Mouse (Mus musculus): ENCODE measurements at regions not wholly inside any gene's neighbourhood (a gene's known extent, or its start where the extent isn't known, plus 50 kb on each side); places are given as distances from the start of the nearest gene placed in this dataset.

- no peak overlapping the region for H3K27ac ChIP-seq (ENCODE audit: low read depth, low read length)
- no peaks in the 10 kb centered on the region for H3K36me3 ChIP-seq (ENCODE audit: control insufficient read depth, insufficient read depth, low read length)
- no peak overlapping the region for H3K4me2 ChIP-seq
- no peak overlapping the region for H3K4me3 ChIP-seq (ENCODE audit: low read depth, low read length)
- no peaks in the 10 kb centered on the region for H3K9me3 ChIP-seq (replicated peaks; ENCODE audit: control insufficient read depth, low read length)
- H3K4me1 ChIP-seq (ENCODE audit: control insufficient read depth, insufficient read depth, low read length) = no peaks in the 10 kb centered on the region
- 75% methylated on average over 3 of the region's 3 CpGs for WGBS (ENCODE audit: insufficient replicate concordance)
- ATAC-seq (replicated peaks; ENCODE audit: insufficient number of reproducible peaks, low FRiP score, low TSS enrichment) = no peak
- H3K27me3 ChIP-seq (ENCODE audit: control insufficient read depth, insufficient read depth, low read length) = no peaks in the 10 kb centered on the region
- H3K9ac ChIP-seq (ENCODE audit: low read depth, low read length) = no peak overlapping the region
Measured at GRCm38 (mm10) chr12:15124179-15124578, 692.5 kb downstream of the Trib2 start.

- H3K4me3 ChIP-seq (ENCODE audit: low read depth, low read length) = no peak overlapping the region
- no peak overlapping the region for H3K4me2 ChIP-seq
- H3K4me1 ChIP-seq (ENCODE audit: control insufficient read depth, insufficient read depth, low read length) = no peaks in the 10 kb centered on the region
- ATAC-seq (replicated peaks; ENCODE audit: insufficient number of reproducible peaks, low FRiP score, low TSS enrichment) = no peak
- H3K27ac ChIP-seq (ENCODE audit: low read depth, low read length) = no peak overlapping the region
- no peaks in the 10 kb centered on the region for H3K36me3 ChIP-seq (ENCODE audit: control insufficient read depth, insufficient read depth, low read length)
- no peaks in the 10 kb centered on the region for H3K9me3 ChIP-seq (replicated peaks; ENCODE audit: control insufficient read depth, low read length)
- no peaks in the 10 kb centered on the region for H3K27me3 ChIP-seq (ENCODE audit: control insufficient read depth, insufficient read depth, low read length)
- WGBS (ENCODE audit: insufficient replicate concordance) = 71% methylated on average over 4 of the region's 4 CpGs
- no peak overlapping the region for H3K9ac ChIP-seq (ENCODE audit: low read depth, low read length)
Measured at GRCm38 (mm10) chr12:15122586-15123212, 694.0 kb downstream of the Trib2 start.

- WGBS (ENCODE audit: insufficient replicate concordance) = 85% methylated on average over 3 of the region's 3 CpGs
- H3K27ac ChIP-seq (ENCODE audit: low read depth, low read length) = no peak overlapping the region
- no peaks in the 10 kb centered on the region for H3K4me1 ChIP-seq (ENCODE audit: control insufficient read depth, insufficient read depth, low read length)
- no peaks in the 10 kb centered on the region for H3K27me3 ChIP-seq (ENCODE audit: control insufficient read depth, insufficient read depth, low read length)
- H3K36me3 ChIP-seq (ENCODE audit: control insufficient read depth, insufficient read depth, low read length) = no peaks in the 10 kb centered on the region
- H3K4me2 ChIP-seq = no peak overlapping the region
- no peaks in the 10 kb centered on the region for H3K9me3 ChIP-seq (replicated peaks; ENCODE audit: control insufficient read depth, low read length)
- H3K4me3 ChIP-seq (ENCODE audit: low read depth, low read length) = no peak overlapping the region
- ATAC-seq (replicated peaks; ENCODE audit: insufficient number of reproducible peaks, low FRiP score, low TSS enrichment) = no peak
- H3K9ac ChIP-seq (ENCODE audit: low read depth, low read length) = no peak overlapping the region
Measured at GRCm38 (mm10) chr12:15115556-15115955, 701.2 kb downstream of the Trib2 start.

- no peak for ATAC-seq (replicated peaks; ENCODE audit: insufficient number of reproducible peaks, low FRiP score, low TSS enrichment)
- H3K4me3 ChIP-seq (ENCODE audit: low read depth, low read length) = no peak overlapping the region
- no peaks in the 10 kb centered on the region for H3K27me3 ChIP-seq (ENCODE audit: control insufficient read depth, insufficient read depth, low read length)
- H3K4me2 ChIP-seq = no peak overlapping the region
- no peak overlapping the region for H3K27ac ChIP-seq (ENCODE audit: low read depth, low read length)
- no peaks in the 10 kb centered on the region for H3K4me1 ChIP-seq (ENCODE audit: control insufficient read depth, insufficient read depth, low read length)
- H3K9me3 ChIP-seq (replicated peaks; ENCODE audit: control insufficient read depth, low read length) = no peaks in the 10 kb centered on the region
- 87% methylated on average over 14 of the region's 14 CpGs for WGBS (ENCODE audit: insufficient replicate concordance)
- no peaks in the 10 kb centered on the region for H3K36me3 ChIP-seq (ENCODE audit: control insufficient read depth, insufficient read depth, low read length)
- H3K9ac ChIP-seq (ENCODE audit: low read depth, low read length) = no peak overlapping the region
Measured at GRCm38 (mm10) chr12:15114793-15115192, 701.9 kb downstream of the Trib2 start.

- Histone ChIP-seq H3K36me3 (ENCODE audit: control insufficient read depth, insufficient read depth, low read length) (no peaks in the 10 kb centered on the region), H3K27me3 (ENCODE audit: control insufficient read depth, insufficient read depth, low read length) (no peaks in the 10 kb centered on the region), H3K4me1 (ENCODE audit: control insufficient read depth, insufficient read depth, low read length) (no peaks in the 10 kb centered on the region), H3K9me3 (replicated peaks; ENCODE audit: control insufficient read depth, low read length) (no peaks in the 10 kb centered on the region), H3K4me3 (ENCODE audit: low read depth, low read length) (no peak overlapping the region), H3K9ac (ENCODE audit: low read depth, low read length) (no peak overlapping the region), H3K27ac (ENCODE audit: low read depth, low read length) (no peak overlapping the region), H3K4me2 (no peak overlapping the region)
- ATAC-seq (replicated peaks; ENCODE audit: insufficient number of reproducible peaks, low FRiP score, low TSS enrichment) = no peak
- WGBS (ENCODE audit: insufficient replicate concordance) = 66% methylated on average over 2 of the region's 2 CpGs
Measured at GRCm38 (mm10) chr12:15111049-15111448, 705.7 kb downstream of the Trib2 start.

GRCm38 (mm10) chr12:15104876-15105275, 711.8 kb downstream of the Trib2 start:
- Histone ChIP-seq H3K36me3 (ENCODE audit: control insufficient read depth, insufficient read depth, low read length) (no peaks in the 10 kb centered on the region), H3K4me2 (no peak overlapping the region), H3K27me3 (ENCODE audit: control insufficient read depth, insufficient read depth, low read length) (no peaks in the 10 kb centered on the region), H3K4me3 (ENCODE audit: low read depth, low read length) (no peak overlapping the region), H3K4me1 (ENCODE audit: control insufficient read depth, insufficient read depth, low read length) (no peaks in the 10 kb centered on the region), H3K9ac (ENCODE audit: low read depth, low read length) (no peak overlapping the region), H3K9me3 (replicated peaks; ENCODE audit: control insufficient read depth, low read length) (no peaks in the 10 kb centered on the region), H3K27ac (ENCODE audit: low read depth, low read length) (no peak overlapping the region)
- WGBS (ENCODE audit: insufficient replicate concordance) = 86% methylated on average over 2 of the region's 2 CpGs
- no peak for ATAC-seq (replicated peaks; ENCODE audit: insufficient number of reproducible peaks, low FRiP score, low TSS enrichment)

GRCm38 (mm10) chr12:15078615-15079014, 738.1 kb downstream of the Trib2 start:
- 66% methylated on average over 2 of the region's 2 CpGs for WGBS (ENCODE audit: insufficient replicate concordance)
- H3K4me3 ChIP-seq (ENCODE audit: low read depth, low read length) = no peak overlapping the region
- no peak overlapping the region for H3K4me2 ChIP-seq
- no peaks in the 10 kb centered on the region for H3K27me3 ChIP-seq (ENCODE audit: control insufficient read depth, insufficient read depth, low read length)
- no peak overlapping the region for H3K9ac ChIP-seq (ENCODE audit: low read depth, low read length)
- no peaks in the 10 kb centered on the region for H3K36me3 ChIP-seq (ENCODE audit: control insufficient read depth, insufficient read depth, low read length)
- no peaks in the 10 kb centered on the region for H3K4me1 ChIP-seq (ENCODE audit: control insufficient read depth, insufficient read depth, low read length)
- no peak for ATAC-seq (replicated peaks; ENCODE audit: insufficient number of reproducible peaks, low FRiP score, low TSS enrichment)
- no peak overlapping the region for H3K27ac ChIP-seq (ENCODE audit: low read depth, low read length)
- no peaks in the 10 kb centered on the region for H3K9me3 ChIP-seq (replicated peaks; ENCODE audit: control insufficient read depth, low read length)

GRCm38 (mm10) chr12:15064351-15064750, 752.4 kb downstream of the Trib2 start:
- H3K27me3 ChIP-seq (ENCODE audit: control insufficient read depth, insufficient read depth, low read length) = no peaks in the 10 kb centered on the region
- no peak overlapping the region for H3K4me3 ChIP-seq (ENCODE audit: low read depth, low read length)
- no peaks in the 10 kb centered on the region for H3K9me3 ChIP-seq (replicated peaks; ENCODE audit: control insufficient read depth, low read length)
- no peak overlapping the region for H3K27ac ChIP-seq (ENCODE audit: low read depth, low read length)
- H3K4me1 ChIP-seq (ENCODE audit: control insufficient read depth, insufficient read depth, low read length) = no peaks in the 10 kb centered on the region
- 94% methylated on average over 1 of the region's 1 CpGs for WGBS (ENCODE audit: insufficient replicate concordance)
- H3K4me2 ChIP-seq = no peak overlapping the region
- no peak overlapping the region for H3K9ac ChIP-seq (ENCODE audit: low read depth, low read length)
- ATAC-seq (replicated peaks; ENCODE audit: insufficient number of reproducible peaks, low FRiP score, low TSS enrichment) = no peak
- no peaks in the 10 kb centered on the region for H3K36me3 ChIP-seq (ENCODE audit: control insufficient read depth, insufficient read depth, low read length)

GRCm38 (mm10) chr12:15051387-15051786, 765.3 kb downstream of the Trib2 start:
- no peak overlapping the region for H3K4me3 ChIP-seq (ENCODE audit: low read depth, low read length)
- 68% methylated on average over 5 of the region's 5 CpGs for WGBS (ENCODE audit: insufficient replicate concordance)
- no peaks in the 10 kb centered on the region for H3K9me3 ChIP-seq (replicated peaks; ENCODE audit: control insufficient read depth, low read length)
- H3K27ac ChIP-seq (ENCODE audit: low read depth, low read length) = no peak overlapping the region
- H3K36me3 ChIP-seq (ENCODE audit: control insufficient read depth, insufficient read depth, low read length) = no peaks in the 10 kb centered on the region
- no peak overlapping the region for H3K9ac ChIP-seq (ENCODE audit: low read depth, low read length)
- H3K27me3 ChIP-seq (ENCODE audit: control insufficient read depth, insufficient read depth, low read length) = no peaks in the 10 kb centered on the region
- no peaks in the 10 kb centered on the region for H3K4me1 ChIP-seq (ENCODE audit: control insufficient read depth, insufficient read depth, low read length)
- ATAC-seq (replicated peaks; ENCODE audit: insufficient number of reproducible peaks, low FRiP score, low TSS enrichment) = no peak
- H3K4me2 ChIP-seq = no peak overlapping the region
